Mouse (Mus musculus): ENCODE data around the gene Foxp1. TPM values are rescaled to one million over a fixed set of nuclear protein-coding genes. Genes with fewer than 3 reads are reported as not detected.

Gene Foxp1
- total RNA-seq, 2 experiments from 2014 or later = 21.9 to 35.8 TPM

DNA sequence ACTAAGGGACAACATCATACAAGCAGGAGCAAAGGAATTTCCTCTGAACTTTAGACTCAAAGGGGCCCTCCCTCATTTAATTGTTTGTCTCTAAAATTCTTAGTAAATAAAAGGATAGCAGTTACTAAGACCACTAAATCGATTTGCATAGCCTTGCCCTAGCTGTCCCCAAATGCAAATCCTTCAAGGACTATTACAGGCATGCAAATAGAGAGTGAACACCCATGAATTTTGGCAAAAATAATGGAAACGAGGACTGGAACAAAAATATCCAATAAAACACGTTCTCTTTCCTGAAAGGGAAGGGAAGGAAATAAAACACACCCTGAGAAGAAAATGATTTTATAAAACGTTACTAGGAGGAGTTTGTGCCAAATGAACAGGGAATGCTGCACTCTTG, 390.7 kb downstream of the Foxp1 start:
- DNase-seq = no peak

GRCm38 (mm10) chr6:99130758-99131410, 391.6 kb downstream of the Foxp1 start:
- no peak for DNase-seq

- DNase-seq = no peak
Measured at GRCm38 (mm10) chr6:99126717-99127116, 395.8 kb downstream of the Foxp1 start.

DNA sequence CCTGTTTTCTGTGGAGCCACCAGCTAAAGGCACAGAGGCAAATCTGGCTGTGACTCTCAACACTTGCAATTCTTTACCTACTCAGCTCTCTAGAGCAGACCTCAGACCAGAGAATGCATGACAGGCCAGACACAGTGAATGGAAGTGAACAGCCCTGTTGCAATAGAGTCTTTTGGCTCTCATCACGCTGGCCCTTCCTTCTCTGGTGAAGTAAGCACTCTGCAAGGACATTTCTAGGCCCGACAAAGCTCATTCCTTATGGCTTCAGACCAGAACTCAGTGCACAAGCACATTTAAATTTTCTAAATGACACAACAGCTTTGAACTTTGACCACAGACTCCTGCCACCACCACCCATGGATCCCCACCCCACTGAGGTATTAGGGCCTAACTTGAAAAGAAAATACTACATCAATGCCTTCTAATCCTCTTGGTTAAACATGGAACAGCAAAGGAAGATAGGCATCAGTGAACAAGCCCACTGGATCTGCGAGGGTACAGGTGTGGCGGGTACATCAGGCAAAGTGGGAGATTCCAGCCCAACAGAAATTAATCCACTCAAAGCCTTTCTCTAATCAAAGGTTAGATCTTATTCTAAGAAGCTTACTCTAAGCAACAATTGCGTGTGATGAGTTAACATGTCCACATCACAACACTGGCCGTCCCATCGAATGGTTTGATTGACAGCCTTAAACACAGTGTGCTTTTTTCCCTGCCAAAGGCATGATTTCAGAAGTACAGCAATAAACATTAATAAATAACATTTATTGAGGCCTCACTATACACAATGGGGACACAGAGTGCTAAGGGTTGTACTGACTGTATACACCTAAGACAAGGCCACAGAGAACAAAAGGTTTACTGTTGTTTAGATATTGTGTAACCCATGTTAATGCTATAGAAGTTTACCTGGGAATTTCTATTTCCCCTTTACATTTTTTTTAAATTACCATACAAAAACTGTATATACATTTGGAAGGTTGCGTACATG, 401.4 kb downstream of the Foxp1 start:
- DNase-seq = no peak

- no peak for DNase-seq
Measured at GRCm38 (mm10) chr6:99118534-99118933, 404.0 kb downstream of the Foxp1 start.

DNA sequence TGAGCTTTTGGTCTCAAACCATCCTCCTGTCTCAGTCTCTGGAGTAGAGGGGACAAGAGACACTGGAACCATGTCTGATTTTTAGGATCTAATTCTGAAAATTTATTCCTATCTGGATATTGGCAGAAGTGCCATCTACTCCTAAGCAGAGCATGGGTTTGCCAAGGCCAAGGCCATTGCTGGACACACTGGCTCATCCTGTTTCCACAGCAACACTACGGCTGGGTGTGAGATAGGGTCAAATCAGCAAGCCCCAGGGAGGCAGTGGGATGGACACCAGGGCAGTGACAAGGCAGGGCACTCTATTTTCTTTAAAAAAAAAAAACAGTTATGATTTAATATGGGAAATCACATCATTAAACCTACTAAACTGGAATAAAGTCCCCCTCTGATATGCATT, 405.1 kb downstream of the Foxp1 start:
- DNase-seq = no peak

- no peak for DNase-seq
Measured at GRCm38 (mm10) chr6:99111856-99112255, 410.7 kb downstream of the Foxp1 start.

GRCm38 (mm10) chr6:99108417-99108816, 414.1 kb downstream of the Foxp1 start:
- DNase-seq = no peak

GRCm38 (mm10) chr6:99107674-99108073, 414.8 kb downstream of the Foxp1 start:
- DNase-seq = no peak

DNA sequence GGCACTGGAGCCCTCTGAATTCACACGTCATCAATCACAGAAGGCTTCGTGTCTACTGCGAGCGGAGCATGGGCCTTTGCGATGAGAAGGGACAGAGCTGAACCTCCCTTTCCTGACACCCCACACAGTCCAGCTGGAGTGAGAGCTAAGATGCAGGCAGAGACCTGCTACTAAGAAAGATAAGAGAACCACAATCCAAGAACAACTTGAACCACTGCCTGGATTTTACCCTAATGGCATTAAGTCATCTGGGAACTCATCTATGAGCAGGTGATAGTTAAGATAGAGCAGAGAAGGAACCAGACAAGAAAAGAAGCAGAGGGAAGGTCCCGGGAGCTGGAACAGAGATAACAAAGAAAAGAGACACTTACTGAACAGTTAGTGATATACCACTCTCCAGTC, 415.4 kb downstream of the Foxp1 start:
- no peak for DNase-seq

DNA sequence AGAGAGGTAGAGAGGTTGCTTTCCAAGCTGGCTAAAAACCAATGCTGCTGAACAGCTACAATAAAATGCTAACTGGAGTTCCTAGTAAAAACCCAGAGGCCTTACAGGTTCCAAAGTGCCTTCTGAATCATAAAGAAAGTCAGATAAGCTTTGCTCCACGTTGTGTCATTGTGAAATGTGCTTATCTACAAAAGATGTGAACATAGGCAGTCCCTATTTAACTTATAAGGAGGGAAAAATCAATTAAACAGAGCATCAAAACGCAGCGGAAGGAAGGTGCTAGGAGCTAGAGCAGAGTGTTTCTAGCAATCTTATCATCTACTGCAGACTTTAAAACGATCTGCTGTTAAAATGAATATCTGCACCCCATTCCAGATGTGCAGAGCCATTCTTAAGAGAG, 416.5 kb downstream of the Foxp1 start:
- DNase-seq = no peak

GRCm38 (mm10) chr6:99104446-99104845, 418.1 kb downstream of the Foxp1 start:
- DNase-seq = no peak

GRCm38 (mm10) chr6:99103911-99104310, 418.6 kb downstream of the Foxp1 start:
- DNase-seq = no peak

- DNase-seq = no peak
Measured at GRCm38 (mm10) chr6:99101489-99101908, 421.0 kb downstream of the Foxp1 start.

- DNase-seq = no peak
Measured at GRCm38 (mm10) chr6:99100331-99100730, 422.2 kb downstream of the Foxp1 start.

- DNase-seq = no peak
Measured at GRCm38 (mm10) chr6:99099781-99100180, 422.7 kb downstream of the Foxp1 start.

DNA sequence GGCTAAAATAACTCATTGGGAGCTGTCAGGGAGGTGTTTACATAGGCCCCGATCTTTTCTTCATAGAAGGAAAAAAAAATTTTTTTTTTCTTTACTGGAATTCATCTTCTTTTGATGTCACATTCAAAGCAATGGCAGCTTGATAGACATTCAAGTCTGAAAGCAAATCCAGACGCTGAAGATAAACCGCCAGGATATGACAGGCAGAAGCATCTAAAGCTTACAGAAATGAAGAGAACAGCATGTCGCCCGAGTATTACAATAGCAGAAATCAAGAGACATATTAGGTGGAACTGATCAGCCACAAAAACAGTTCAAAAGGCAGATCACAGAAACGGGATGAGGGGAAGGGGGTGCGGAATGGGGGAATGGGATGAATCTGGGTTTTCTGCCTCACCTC, 425.3 kb downstream of the Foxp1 start:
- no peak for DNase-seq

DNA sequence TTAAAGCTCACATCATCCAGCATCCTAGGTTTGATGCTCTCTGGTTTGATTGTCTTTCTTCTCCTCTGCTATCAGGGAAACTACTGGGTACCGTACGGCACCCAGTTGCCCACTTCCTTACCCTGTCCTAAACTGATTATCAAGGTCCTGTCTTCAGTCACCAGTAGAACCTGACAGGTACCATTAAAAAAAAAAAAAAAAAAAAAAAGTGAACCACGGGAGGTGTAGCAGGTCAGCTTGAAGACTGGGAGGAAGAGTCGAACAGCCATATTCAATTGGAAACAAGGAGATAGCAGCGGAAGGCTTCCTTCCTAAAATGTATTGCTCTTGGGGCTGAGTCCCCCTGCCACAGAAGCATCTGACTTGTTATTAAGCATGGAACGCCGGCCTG, 425.8 kb downstream of the Foxp1 start:
- no peak for DNase-seq

- DNase-seq = peak; percentile 10
Measured at GRCm38 (mm10) chr6:99096105-99096775, 426.3 kb downstream of the Foxp1 start.

GRCm38 (mm10) chr6:99095185-99096104, 427.1 kb downstream of the Foxp1 start:
- DNase-seq = peak; percentile 13

- no peak for DNase-seq
Measured at GRCm38 (mm10) chr6:99094339-99094989, 428.1 kb downstream of the Foxp1 start.

Data from gastrocnemius, postnatal 10 days (tissue).